Mouse (Mus musculus): ENCODE data around the gene Lrrc4b. TPM values are rescaled to one million over a fixed set of nuclear protein-coding genes. Genes with fewer than 3 reads are reported as not detected.

The Lrrc4b gene
- 0.18 TPM in 1 of 2 replicates, not detected in the other for total RNA-seq (2012; rRNA removed)

DNA sequence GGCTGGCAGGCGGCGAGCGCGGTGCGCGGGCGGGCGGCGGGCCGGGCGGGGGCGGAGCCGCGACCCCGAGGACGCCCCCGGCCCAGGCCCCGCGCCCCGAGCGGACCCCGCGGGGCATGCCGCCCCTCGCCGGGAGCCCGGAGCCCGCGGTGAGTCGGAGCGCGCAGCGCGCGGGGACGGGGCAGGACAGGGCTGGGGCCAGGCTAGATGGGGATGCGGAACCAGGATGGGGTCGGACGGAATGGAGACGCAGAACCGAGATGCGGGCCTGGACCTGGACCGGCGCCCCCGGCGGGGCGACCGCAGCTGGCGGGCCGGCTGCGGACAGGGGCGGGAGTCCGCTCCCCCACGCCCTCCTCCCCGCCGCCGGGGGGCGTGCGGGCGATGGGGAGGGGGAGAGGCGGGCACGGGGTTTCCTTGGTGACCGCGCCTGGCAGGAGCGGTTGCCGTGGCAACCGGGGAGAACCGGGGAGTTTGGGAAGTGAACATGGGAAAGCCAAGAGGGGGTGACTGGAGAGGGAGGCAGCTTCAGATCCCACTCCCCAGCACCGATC lies at the start of gene Lrrc4b:
Lrrc4b (plus strand) TSS at position 51 of the 554 bp plus-strand sequence.
- no peak within 1 kb of the TSS for H3K27ac ChIP-seq (ENCODE audit: insufficient read depth, low read depth, low read length, poor library complexity, severe bottlenecking)
- no peaks in the 10 kb centered on the region for H3K9me3 ChIP-seq (ENCODE audit: control insufficient read depth, insufficient read depth, low read depth, low read length)
- H3K9ac ChIP-seq (ENCODE audit: insufficient read depth, low read depth, low read length, poor library complexity, severe bottlenecking): peak within 1 kb of the TSS; percentile 48
- no peaks in the 10 kb centered on the region for H3K36me3 ChIP-seq (ENCODE audit: control insufficient read depth, insufficient read depth, low read length, poor library complexity, severe bottlenecking)
- TF ChIP-seq ZC3H11A (IDR thresholded peaks at IDR 0.05; ENCODE audit: borderline replicate concordance, low read depth, low read length) (no peak), HCFC1 (IDR thresholded peaks at IDR 0.05; ENCODE audit: borderline replicate concordance, insufficient read depth, low read length) (no peak), MAFK (IDR thresholded peaks at IDR 0.05; ENCODE audit: insufficient read depth, low read depth, low read length) (no peak), ZNF384 (IDR thresholded peaks at IDR 0.05; ENCODE audit: low read depth, low read length) (no peak), CHD2 (IDR thresholded peaks at IDR 0.05; ENCODE audit: low read depth, low read length) (no peak)
- peak within 1 kb of the TSS; percentile 52 to 78; a peak in 3 of 4 replicates for H3K4me3 ChIP-seq (ENCODE audit: insufficient read depth in 1 of 2, low read depth in 1 of 2, low read length in 2 of 2, poor library complexity in 1 of 2, severe bottlenecking in 1 of 2)
- DNase-seq (ENCODE audit: low read depth, low spot score): no peak
- H3K4me1 ChIP-seq (ENCODE audit: control insufficient read depth in 2 of 2, insufficient read depth in 2 of 2, low read length in 2 of 2, poor library complexity in 1 of 2): peaks cover 4 to 14% of the 10 kb centered on the region in 2 experiments; a peak in 2 of 4 replicates
- in situ Hi-C loops (cut with MboI; ENCODE audit: low sequenced_read_pairs in 2 of 2, unreplicated experiment in 2 of 2): loop anchor here in 1 of 2 experiments (25.0 kb wide), 1 partner anchor 167 kb away; the partner anchor contains the start of genes Acp4 and Gm15517

DNA sequence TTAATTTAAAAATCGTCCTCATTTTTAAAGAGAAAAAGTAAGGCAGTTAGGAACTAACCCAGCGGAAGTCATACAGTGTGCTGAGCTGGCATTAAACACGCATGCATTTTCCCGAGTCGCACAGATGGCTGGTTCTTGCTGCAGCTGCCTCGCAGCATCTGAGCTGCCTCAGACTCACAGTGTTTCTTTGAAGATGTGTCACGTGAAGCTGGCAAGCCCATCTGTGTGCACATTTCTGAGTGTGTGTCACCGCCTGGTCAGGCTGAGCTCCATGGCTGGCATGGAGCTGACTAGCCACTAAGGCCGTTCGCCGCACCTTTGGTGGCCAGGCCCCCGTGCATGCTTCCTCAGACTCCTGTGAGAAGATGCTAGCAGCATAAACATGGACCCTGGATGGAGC lies 46.3 kb upstream of the Lrrc4b start:
- no peak for TF ChIP-seq HCFC1 (IDR thresholded peaks at IDR 0.05; ENCODE audit: borderline replicate concordance, insufficient read depth, low read length)
- TF ChIP-seq ZNF384 (IDR thresholded peaks at IDR 0.05; ENCODE audit: low read depth, low read length): no peak
- TF ChIP-seq MAFK (IDR thresholded peaks at IDR 0.05; ENCODE audit: insufficient read depth, low read depth, low read length): no peak
- in situ Hi-C loops (cut with MboI; ENCODE audit: low sequenced_read_pairs in 2 of 2, unreplicated experiment in 2 of 2): no loop called here
- H3K9me3 ChIP-seq (ENCODE audit: control insufficient read depth, insufficient read depth, low read depth, low read length): no peaks in the 10 kb centered on the region
- no peak overlapping the region for H3K4me3 ChIP-seq (ENCODE audit: insufficient read depth in 1 of 2, low read depth in 1 of 2, low read length in 2 of 2, poor library complexity in 1 of 2, severe bottlenecking in 1 of 2)
- no peak overlapping the region for H3K9ac ChIP-seq (ENCODE audit: insufficient read depth, low read depth, low read length, poor library complexity, severe bottlenecking)
- H3K4me1 ChIP-seq (ENCODE audit: control insufficient read depth in 2 of 2, insufficient read depth in 2 of 2, low read length in 2 of 2, poor library complexity in 1 of 2): peaks cover 0 to 7% of the 10 kb centered on the region in 2 experiments; a peak in 2 of 4 replicates
- H3K36me3 ChIP-seq (ENCODE audit: control insufficient read depth, insufficient read depth, low read length, poor library complexity, severe bottlenecking): peaks cover 3% of the 10 kb centered on the region; the same call in 1 of the 2 replicates
- no peak for DNase-seq (ENCODE audit: low read depth, low spot score)
- H3K27ac ChIP-seq (ENCODE audit: insufficient read depth, low read depth, low read length, poor library complexity, severe bottlenecking): no peak overlapping the region

GRCm38 (mm10) chr7:44383980-44384715 lies 44.7 kb upstream of the Lrrc4b start, which contains the start of gene Syt3:
Syt3 (plus strand) TSS chr7:44384102.
- Histone ChIP-seq H3K36me3 (ENCODE audit: control insufficient read depth, insufficient read depth, low read length, poor library complexity, severe bottlenecking) (peaks cover 3% of the 10 kb centered on the region; the same call in 1 of the 2 replicates), H3K9me3 (ENCODE audit: control insufficient read depth, insufficient read depth, low read depth, low read length) (no peaks in the 10 kb centered on the region), H3K9ac (ENCODE audit: insufficient read depth, low read depth, low read length, poor library complexity, severe bottlenecking) (peak within 1 kb of the TSS; percentile 63; the same call in 1 of the 2 replicates), H3K4me1 (ENCODE audit: control insufficient read depth in 2 of 2, insufficient read depth in 2 of 2, low read length in 2 of 2, poor library complexity in 1 of 2) (peaks cover 0 to 4% of the 10 kb centered on the region in 2 experiments; a peak in 1 of 4 replicates), H3K4me3 (ENCODE audit: insufficient read depth in 1 of 2, low read depth in 1 of 2, low read length in 2 of 2, poor library complexity in 1 of 2, severe bottlenecking in 1 of 2) (peak within 1 kb of the TSS; percentile 67 to 75), H3K27ac (ENCODE audit: insufficient read depth, low read depth, low read length, poor library complexity, severe bottlenecking) (no peak within 1 kb of the TSS)
- in situ Hi-C loops (cut with MboI; ENCODE audit: low sequenced_read_pairs in 2 of 2, unreplicated experiment in 2 of 2): no loop called here
- TF ChIP-seq HCFC1 (IDR thresholded peaks at IDR 0.05; ENCODE audit: borderline replicate concordance, insufficient read depth, low read length) (peak; percentile 100), MAFK (IDR thresholded peaks at IDR 0.05; ENCODE audit: insufficient read depth, low read depth, low read length) (0 out of 2 replicates have a peak, but pooled peaks have one; percentile 20), ZC3H11A (IDR thresholded peaks at IDR 0.05; ENCODE audit: borderline replicate concordance, low read depth, low read length) (no peak), CHD2 (IDR thresholded peaks at IDR 0.05; ENCODE audit: low read depth, low read length) (peak; percentile 57; the same call in 1 of the 2 replicates)
- DNase-seq (ENCODE audit: low read depth, low spot score): peak; percentile 44

DNA sequence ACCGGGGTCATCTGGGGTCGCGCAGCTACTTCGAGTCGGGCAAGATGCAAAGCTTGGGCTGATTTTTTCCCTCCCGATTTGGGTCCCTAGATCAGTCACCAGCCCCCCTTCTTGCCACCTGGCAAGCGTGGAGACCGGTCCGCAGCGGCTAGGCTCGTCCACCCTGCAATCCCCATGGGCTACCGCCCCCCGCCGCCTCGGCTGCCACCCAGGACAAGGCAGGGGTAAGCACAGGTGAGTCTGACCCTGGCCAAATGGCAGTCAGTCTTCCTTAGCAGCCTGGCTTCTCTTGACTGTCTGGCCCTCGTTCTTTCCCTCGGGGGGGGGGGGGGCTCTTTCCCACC lies 44.1 kb upstream of the Lrrc4b start:
- TF ChIP-seq ZC3H11A (IDR thresholded peaks at IDR 0.05; ENCODE audit: borderline replicate concordance, low read depth, low read length) (no peak), ZNF384 (IDR thresholded peaks at IDR 0.05; ENCODE audit: low read depth, low read length) (no peak), MAFK (IDR thresholded peaks at IDR 0.05; ENCODE audit: insufficient read depth, low read depth, low read length) (no peak), HCFC1 (IDR thresholded peaks at IDR 0.05; ENCODE audit: borderline replicate concordance, insufficient read depth, low read length) (no peak), CHD2 (IDR thresholded peaks at IDR 0.05; ENCODE audit: low read depth, low read length) (no peak)
- no peak overlapping the region for H3K27ac ChIP-seq (ENCODE audit: insufficient read depth, low read depth, low read length, poor library complexity, severe bottlenecking)

More for the DNA sequence above, 44.1 kb upstream of the Lrrc4b start:
- Histone ChIP-seq H3K9ac (ENCODE audit: insufficient read depth, low read depth, low read length, poor library complexity, severe bottlenecking) (peak overlapping the region; percentile 60; the same call in 1 of the 2 replicates), H3K4me3 (ENCODE audit: insufficient read depth in 1 of 2, low read depth in 1 of 2, low read length in 2 of 2, poor library complexity in 1 of 2, severe bottlenecking in 1 of 2) (peak overlapping the region; percentile 67 to 75), H3K9me3 (ENCODE audit: control insufficient read depth, insufficient read depth, low read depth, low read length) (no peaks in the 10 kb centered on the region), H3K36me3 (ENCODE audit: control insufficient read depth, insufficient read depth, low read length, poor library complexity, severe bottlenecking) (peaks cover 3% of the 10 kb centered on the region; the same call in 1 of the 2 replicates), H3K4me1 (ENCODE audit: control insufficient read depth in 2 of 2, insufficient read depth in 2 of 2, low read length in 2 of 2, poor library complexity in 1 of 2) (peaks cover 0 to 4% of the 10 kb centered on the region in 2 experiments; a peak in 1 of 4 replicates)
- DNase-seq (ENCODE audit: low read depth, low spot score): no peak
- in situ Hi-C loops (cut with MboI; ENCODE audit: low sequenced_read_pairs in 2 of 2, unreplicated experiment in 2 of 2): no loop called here
